Mouse (Mus musculus) bone marrow, adult 2 months (tissue): ENCODE results near the gene Olfr1382. TPM values are rescaled to one million over a fixed set of nuclear protein-coding genes. Genes with fewer than 3 reads are reported as not detected.
"Not testable (repeated sequence)": the region's sequence is repeated elsewhere in the genome, so short reads cannot be mapped to it uniquely, and the experiment has no call there.

Experiments used
- H3K27ac ChIP-seq: fragments of 200-500 bp; 2 replicates; pipeline ENCODE4 v1.5.1; 2012; ENCODE audit warnings: low read depth, mild to moderate bottlenecking, control low read depth, inconsistent platforms, low read length; ENCODE audit not compliant: control insufficient read depth, poor library complexity, insufficient read depth
- H3K4me1 ChIP-seq: fragments of 200-500 bp; 2 replicates; pipeline ENCODE4 v1.6.1; 2011; ENCODE audit warnings: low read length; ENCODE audit not compliant: control insufficient read depth, insufficient read depth
- H3K4me3 ChIP-seq: fragments of 200-500 bp; replicated peaks from 2 replicates; pipeline ENCODE3; 2011; ENCODE audit warnings: mild to moderate bottlenecking, low read depth, low read length, control low read depth; ENCODE audit not compliant: control insufficient read depth
- CTCF ChIP-seq: fragments of 200-500 bp; IDR thresholded peaks from 2 replicates; pipeline ENCODE4 v1.5.1; 2011; ENCODE audit warnings: low read length, control low read depth; ENCODE audit not compliant: control insufficient read depth, insufficient read depth
- POLR2A ChIP-seq: fragments of 200-500 bp; IDR thresholded peaks from 2 replicates; pipeline ENCODE4 v1.6.1; 2011; ENCODE audit warnings: low read depth, mild to moderate bottlenecking, control low read depth, low read length, borderline replicate concordance; ENCODE audit not compliant: control insufficient read depth
- WGBS: fragments of 180-500 bp; shearing (Covaris S2); methylation state at CpG from one replicate; pipeline ENCODE4 v1.1.7; 2018; 5-methylcytosine and 5-hydroxymethylcytosine counted together
- polyA plus RNA-seq: library from polyadenylated mRNA; stranded (reverse); fragments of >200 nt; gene quantifications from 2 replicates; pipeline ENCODE4 v1.2.4, GENCODE M21; 2011; ENCODE audit warnings: low replicate concordance; ENCODE audit not compliant: missing spikeins, insufficient read depth, insufficient read length

The Olfr1382 gene
- not detected in 2 replicates for polyA plus RNA-seq

DNA sequence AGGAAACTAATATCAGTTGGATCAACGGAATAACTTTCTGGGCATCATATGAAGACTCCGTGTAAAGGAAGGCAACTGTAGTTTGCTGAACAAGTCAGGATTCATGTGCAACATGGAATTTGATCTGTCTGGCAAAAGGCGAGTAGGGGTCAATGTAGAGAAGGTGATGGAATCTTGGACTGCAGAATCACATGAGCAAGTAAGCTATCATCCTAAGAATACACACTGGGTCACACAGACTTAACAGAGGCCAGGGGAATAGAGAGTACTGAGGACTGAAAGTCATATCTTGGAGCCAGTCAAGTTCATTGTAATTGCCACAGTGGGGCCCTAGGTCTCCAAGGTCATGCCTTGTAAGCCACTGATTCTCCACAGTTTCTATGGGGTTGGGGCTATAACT lies at the start of gene Olfr1382:
Gene Olfr1382 (plus strand): TSS at position 301 of the 400 bp plus-strand sequence.
- Histone ChIP-seq H3K27ac (no peak within 1 kb of the TSS), H3K4me3 (no peak within 1 kb of the TSS), H3K4me1 (no peaks in the 10 kb centered on the region)
- no peak for TF ChIP-seq CTCF
- TF ChIP-seq POLR2A: no peak
- WGBS: 68% methylated on average over 3 of the region's 3 CpGs

DNA sequence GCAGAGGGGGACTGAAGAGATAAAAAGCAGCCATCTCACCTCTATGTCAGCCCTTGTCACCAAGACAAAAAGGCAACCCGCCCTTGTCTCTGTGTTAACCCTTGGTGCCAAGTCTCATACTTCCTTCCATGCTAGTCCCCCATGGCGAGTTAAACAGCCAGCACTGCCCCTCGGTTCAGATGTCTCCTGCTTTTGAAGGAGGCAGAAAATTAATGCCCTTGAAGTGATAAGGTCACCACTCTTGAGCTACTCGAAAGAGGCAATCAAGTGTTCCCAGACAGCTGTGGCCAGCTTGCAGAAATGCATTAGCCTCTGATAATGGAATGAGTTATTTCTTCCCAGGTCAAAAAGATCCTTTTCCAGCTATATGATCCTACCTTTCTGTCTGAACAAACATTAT lies 42.1 kb upstream of the Olfr1382 start:
- H3K4me3 ChIP-seq: no peak overlapping the region
- TF ChIP-seq CTCF (no peak), POLR2A (no peak)
- 56% methylated on average over 4 of the region's 4 CpGs for WGBS

DNA sequence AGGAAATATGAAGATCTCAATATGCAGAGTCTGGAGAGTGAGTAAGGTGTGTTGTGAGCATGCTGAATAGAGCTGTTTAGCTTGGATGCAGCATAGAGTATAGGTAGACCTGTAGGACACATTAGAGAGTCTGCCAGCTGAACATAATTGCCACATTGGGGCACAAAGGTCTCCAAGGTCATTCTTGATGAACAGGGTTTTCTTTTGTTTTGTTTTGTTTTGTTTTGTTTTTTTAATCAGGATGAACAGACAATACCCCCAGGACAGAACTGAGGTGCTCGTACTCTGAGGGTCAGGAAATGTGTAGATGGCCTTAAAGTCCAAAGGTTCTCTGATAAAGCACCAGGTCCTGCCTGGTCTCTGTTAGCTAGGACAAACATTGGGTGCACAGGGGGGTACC lies 39.3 kb upstream of the Olfr1382 start, which contains the start of gene Olfr1385:
Gene Olfr1385 (plus strand): TSS at position 301 of the 400 bp plus-strand sequence.
- WGBS: 78% methylated on average over 1 of the region's 1 CpGs
- H3K4me3 ChIP-seq: not testable (repeated sequence)

More for the DNA sequence above, 42.1 kb upstream of the Olfr1382 start:
- Histone ChIP-seq H3K27ac (no peak overlapping the region), H3K4me1 (no peaks in the 10 kb centered on the region)

DNA sequence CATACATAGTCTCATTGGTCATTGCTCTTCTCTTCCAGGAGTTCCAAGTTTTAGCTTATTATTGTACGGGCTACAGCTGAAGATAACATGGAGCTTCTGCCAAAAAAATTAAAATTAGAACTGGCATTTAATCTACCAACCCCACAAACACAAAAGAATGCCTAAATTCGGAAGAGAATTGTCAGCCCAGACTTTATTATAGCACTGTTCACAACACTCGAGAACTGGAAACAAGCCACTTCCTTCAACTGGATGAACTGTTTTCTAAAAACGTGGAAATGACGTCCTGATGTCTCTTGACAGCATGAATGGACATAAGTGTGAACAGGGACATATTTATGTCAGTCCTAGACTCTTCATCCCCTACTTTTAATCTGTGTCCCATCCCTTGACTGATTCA lies 10.0 kb upstream of the Olfr1382 start:
- TF ChIP-seq POLR2A: no peak
- TF ChIP-seq CTCF: no peak
- H3K4me3 ChIP-seq: no peak overlapping the region
- WGBS: 51% methylated on average over 5 of the region's 5 CpGs
- H3K27ac ChIP-seq: no peak overlapping the region
- H3K4me1 ChIP-seq: no peaks in the 10 kb centered on the region

More for the DNA sequence above, 39.3 kb upstream of the Olfr1382 start, which contains the start of gene Olfr1385:
- not testable (repeated sequence) for H3K27ac ChIP-seq, H3K4me1 ChIP-seq

DNA sequence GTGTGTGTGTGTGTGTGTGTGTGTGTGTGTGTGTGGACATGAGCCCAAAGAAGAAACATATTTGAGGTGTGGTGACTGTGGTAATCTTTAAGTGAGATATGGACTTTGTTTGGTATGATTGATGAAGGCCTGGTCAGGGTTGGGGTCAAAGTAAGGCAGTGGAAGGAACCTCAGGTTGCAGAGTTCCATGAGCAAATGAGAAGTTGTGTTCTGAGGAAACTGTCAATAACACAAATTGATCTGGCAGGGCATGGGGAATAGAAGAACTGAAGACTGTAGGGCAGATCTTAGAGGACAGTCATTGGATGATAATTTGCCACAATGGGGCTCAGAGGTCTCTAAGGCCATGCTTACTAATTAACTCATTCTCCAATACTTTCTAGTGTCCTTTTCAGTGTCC lies 8.7 kb upstream of the Olfr1382 start, which contains the start of gene Olfr1383:
Gene Olfr1383 (plus strand): TSS at position 301 of the 400 bp plus-strand sequence.
- TF ChIP-seq POLR2A: no peak
- no peak within 1 kb of the TSS for H3K27ac ChIP-seq
- no peaks in the 10 kb centered on the region for H3K4me1 ChIP-seq
- no peak within 1 kb of the TSS for H3K4me3 ChIP-seq

DNA sequence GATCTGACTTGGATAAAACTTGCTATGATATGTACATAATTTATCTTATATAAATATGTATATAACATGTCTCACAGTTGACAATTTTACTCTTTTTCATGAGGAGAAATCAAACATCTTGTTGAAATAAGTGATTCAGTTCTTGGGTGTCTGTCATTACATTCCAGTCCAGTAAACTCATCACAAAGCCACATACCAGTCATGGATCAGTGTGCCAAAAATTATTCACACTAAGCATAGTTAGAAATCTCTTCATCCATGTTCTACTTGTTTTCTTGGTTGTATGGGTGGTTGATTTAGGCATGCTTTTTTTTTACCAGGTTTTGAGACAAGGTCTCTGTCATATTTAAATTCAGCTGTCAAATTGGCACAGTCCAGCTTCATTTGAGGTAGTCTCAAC lies 4.7 kb downstream of the Olfr1382 start:
- Histone ChIP-seq H3K4me3 (no peak overlapping the region), H3K4me1 (no peaks in the 10 kb centered on the region), H3K27ac (no peak overlapping the region)
- TF ChIP-seq POLR2A (no peak), CTCF (no peak)

DNA sequence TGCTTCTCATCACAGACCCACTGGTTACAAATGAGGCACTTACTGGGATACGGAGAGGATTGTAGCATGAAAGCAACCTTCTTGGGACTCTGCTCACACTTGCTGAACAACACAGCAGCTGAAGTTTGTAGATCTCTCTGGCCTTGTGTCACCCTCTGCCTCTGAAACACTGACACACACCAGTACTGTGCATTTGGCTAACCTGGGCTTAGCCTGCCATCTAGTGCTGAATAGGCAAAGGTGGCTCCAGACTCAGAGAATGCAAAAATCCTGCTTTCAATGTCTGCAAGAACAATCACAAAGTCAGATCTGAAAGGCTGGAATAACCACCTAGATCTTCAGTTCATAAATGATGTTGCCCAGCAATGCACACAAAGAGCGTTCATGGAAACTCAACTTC lies 8.6 kb downstream of the Olfr1382 start:
- not testable (repeated sequence) for H3K4me1 ChIP-seq, H3K4me3 ChIP-seq, H3K27ac ChIP-seq
- 78% methylated on average over 2 of the region's 2 CpGs for WGBS

DNA sequence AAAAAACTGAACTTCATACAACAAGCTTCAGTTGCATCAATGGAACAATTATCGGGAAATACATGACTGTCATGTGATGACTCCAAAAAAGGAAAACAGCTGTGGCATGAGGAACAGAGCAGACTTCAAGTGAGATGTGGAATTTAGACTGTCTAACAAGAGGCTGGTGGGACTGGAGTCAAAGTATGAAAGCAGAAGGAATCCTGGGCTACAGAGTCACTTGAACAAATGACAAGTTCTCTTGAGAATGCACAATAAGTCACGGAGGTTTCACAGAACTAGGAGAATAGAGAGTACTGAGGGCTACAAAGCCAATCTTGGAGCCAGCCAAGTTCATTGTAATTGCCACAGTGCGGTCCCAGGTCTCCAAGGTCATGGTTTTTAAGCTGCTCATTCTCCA lies 15.1 kb downstream of the Olfr1382 start, which contains the start of gene Olfr1381:
Gene Olfr1381 (plus strand): TSS at position 301 of the 400 bp plus-strand sequence.
- WGBS: 65% methylated on average over 3 of the region's 3 CpGs
- H3K4me3 ChIP-seq, H3K27ac ChIP-seq, H3K4me1 ChIP-seq: not testable (repeated sequence)

DNA sequence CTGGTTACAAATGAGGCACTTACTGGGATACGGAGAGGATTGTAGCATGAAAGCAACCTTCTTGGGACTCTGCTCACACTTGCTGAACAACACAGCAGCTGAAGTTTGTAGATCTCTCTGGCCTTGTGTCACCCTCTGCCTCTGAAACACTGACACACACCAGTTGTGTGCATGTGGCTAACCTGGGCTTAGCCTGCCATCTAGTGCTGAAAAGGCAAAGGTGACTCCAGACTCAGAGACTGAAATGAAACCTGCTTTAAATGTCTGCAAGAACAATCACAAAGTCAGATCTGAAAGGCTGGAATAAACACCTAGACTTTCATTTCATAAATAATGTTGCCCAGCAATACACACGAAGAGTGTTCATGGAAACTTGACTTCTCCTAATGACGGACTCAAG lies 26.0 kb downstream of the Olfr1382 start:
- not testable (repeated sequence) for H3K4me1 ChIP-seq, H3K27ac ChIP-seq, H3K4me3 ChIP-seq
- 79% methylated on average over 3 of the region's 3 CpGs for WGBS

DNA sequence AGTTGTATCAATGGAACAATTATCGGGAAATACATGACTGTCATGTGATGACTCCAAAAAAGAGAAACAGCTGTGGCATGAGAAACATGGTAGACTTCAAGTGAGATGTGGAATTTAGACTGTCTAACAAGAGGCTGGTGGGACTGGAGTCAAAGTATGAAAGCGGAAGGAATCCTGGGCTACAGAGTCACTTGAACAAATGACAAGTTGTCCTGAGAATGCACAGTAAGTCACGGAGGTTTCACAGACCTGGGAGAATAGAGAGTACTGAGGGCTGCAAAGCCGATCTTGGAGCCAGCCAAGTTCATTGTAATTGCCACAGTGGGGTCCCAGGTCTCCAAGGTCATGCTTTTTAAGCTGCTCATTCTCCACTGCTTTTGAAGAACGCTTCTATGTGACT lies 28.5 kb downstream of the Olfr1382 start, which contains the start of gene Olfr1380:
Gene Olfr1380 (plus strand): TSS at position 301 of the 400 bp plus-strand sequence.
- H3K27ac ChIP-seq, H3K4me1 ChIP-seq, H3K4me3 ChIP-seq: not testable (repeated sequence)
- WGBS: 71% methylated on average over 5 of the region's 5 CpGs

DNA sequence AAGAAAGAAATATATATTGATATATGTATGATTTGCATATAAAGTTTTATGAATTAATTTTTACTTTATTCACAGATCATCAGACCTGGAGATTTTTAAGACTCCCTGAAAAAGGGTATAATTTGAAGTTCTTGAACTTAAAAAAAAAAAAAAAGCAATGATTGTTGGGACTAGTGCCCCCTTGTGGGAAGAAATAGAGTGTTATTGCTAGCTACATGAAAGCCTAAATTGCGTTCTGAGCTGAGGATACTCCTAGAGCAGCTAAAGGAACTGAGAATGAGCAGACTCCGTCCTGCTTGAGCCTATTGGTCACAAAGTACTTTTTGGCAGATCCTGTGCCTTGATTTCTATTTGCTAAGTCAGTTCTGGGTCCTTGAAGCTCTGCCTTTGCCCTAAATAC lies 47.0 kb downstream of the Olfr1382 start:
- 31% methylated on average over 2 of the region's 2 CpGs for WGBS

DNA sequence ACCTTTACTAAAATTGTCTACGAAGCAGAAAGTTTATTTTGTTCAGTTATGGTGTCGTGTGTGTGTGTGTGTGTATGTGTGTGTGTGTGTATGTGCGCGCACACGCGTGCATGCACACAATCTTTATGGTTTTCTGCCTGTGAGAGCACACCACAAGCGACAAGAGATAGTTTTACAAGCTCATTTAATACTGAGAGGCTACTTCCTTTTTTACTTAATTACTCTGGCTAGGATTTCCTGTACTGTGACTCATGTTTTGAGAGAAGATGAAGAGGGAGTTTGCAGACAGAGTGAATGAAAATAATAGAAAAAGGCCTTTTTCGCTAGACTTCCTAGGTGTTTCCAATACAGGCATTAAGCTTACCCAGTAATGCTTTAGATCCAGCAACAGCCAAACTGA lies 52.4 kb downstream of the Olfr1382 start:
- 10% methylated on average over 8 of the region's 8 CpGs for WGBS
- H3K27ac ChIP-seq, H3K4me1 ChIP-seq, H3K4me3 ChIP-seq: not testable (repeated sequence)

More for the DNA sequence above, 47.0 kb downstream of the Olfr1382 start:
- H3K27ac ChIP-seq, H3K4me1 ChIP-seq, H3K4me3 ChIP-seq: not testable (repeated sequence)
